Mouse (Mus musculus): ENCODE results near the gene Pprc1. TPM values are rescaled to one million over a fixed set of nuclear protein-coding genes. Genes with fewer than 3 reads are reported as not detected.

Gene Pprc1
- total RNA-seq, 2 experiments from 2014 or later, result 14.9 to 15.1 TPM

DNA sequence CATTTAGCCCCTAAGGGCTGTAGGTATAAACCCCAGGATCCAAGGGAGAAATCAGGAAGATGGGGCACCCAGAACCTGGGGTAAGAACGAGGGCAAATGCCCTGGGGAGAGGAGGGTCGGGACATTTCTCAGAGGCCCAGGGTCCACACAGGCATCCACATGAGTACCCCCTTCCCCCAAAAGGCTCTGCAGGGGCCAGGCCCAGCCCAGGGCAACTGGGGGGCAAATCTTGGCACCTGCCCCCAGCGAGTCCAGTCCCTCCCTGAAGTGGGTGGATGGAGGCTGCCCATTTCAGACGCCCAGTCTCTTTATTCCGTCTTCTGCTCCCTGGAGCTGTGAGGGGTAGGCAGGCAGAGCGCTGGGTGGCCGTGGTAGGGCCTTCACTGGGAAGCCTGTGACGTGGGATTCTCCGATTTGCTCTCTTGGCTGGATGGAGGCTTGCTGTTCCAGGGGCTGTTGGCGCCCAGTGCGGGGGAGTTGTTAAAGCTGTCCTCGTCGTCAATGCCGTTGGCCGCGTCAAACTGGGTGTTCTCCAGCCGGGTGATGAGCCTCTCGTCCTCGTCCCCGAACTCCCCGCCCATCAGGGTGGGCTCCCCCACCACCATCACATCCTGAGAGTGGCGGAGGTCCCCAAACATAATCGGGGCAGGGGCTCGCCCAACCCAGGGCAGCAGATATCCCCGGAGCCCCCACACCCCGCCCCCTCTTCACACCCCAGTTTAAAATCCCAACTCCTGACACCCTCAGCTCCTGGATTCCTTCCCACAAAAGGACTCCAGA lies 11.8 kb upstream of the Pprc1 start:
- no peak for DNase-seq (ENCODE audit: low spot score)

DNA sequence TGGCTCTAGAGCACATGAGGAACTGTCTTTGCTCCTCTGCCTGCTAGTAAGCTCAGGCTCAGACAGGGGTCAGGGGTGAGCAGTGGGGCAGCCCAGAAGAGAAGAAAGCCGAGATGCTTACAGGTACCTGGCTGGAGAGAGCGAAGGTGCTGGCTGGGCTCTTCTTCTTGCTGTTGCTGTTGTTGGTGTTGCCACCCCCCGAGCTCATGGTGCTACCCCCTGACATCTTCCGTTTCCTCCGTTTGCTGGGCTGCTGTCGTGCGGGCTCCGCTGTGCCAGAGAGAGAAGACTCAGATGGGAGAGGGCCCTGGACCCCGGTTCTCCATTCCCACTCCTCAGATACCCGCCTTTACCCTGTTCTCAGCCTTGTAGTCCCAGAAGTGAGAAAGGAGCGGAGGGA lies 10.8 kb upstream of the Pprc1 start:
- no peak for DNase-seq (ENCODE audit: low spot score)

DNA sequence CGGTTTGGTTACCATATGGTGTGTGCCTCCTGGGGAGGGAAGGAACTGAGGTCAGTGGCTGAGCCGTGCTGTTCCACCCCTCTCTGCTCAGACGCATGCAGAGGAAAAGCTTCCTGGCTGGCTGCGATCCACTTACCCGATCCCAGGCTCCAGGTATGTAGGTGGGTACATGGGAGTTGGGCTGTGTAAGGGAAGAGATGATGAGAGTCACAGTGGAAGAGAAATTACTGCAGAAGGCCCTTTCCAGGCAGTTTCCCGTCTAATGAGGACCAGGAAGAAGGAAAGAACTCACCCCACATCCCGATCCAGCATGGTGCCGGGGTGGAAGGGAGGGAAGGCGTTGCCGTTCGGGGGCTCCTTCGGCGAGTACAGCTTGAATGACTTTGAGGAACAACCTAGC lies 8.7 kb upstream of the Pprc1 start:
- DNase-seq (ENCODE audit: low spot score), result no peak

DNA sequence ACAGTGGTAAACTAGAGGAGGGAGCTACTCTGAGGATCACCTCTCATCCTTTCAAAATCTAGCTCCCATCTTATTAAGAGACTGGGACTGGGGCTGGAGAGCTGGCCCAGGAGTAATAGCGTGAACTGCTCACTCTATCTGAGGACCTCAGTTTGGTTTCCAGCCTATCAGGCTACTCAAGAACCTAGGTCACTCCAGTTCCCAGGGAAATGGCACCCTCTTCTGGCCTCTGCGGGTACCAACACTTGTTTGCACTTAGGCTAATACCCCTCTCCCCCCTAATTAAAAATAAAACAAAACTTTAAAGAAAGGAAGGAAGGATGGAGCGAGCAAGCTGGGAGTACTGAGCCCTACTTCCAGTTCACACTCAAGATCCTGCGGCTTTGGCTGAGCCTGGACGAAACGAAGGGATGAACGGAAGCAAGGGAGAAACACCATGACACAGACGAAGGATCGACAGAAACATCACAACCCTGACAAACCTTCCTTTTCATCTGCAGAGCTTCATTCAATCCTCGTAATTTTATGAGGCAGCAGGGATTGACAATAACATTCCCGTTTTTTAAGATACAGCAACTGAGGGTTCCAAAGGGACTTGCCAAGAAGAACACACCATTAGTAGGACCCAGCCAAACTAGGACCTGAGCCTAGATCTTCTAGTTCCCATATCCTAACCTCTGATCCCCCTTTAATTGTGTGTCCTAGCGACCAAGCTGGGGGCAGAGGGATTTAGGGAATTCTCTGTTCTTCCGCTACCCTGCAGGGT lies 8.0 kb upstream of the Pprc1 start:
- DNase-seq (ENCODE audit: low spot score), result no peak

DNA sequence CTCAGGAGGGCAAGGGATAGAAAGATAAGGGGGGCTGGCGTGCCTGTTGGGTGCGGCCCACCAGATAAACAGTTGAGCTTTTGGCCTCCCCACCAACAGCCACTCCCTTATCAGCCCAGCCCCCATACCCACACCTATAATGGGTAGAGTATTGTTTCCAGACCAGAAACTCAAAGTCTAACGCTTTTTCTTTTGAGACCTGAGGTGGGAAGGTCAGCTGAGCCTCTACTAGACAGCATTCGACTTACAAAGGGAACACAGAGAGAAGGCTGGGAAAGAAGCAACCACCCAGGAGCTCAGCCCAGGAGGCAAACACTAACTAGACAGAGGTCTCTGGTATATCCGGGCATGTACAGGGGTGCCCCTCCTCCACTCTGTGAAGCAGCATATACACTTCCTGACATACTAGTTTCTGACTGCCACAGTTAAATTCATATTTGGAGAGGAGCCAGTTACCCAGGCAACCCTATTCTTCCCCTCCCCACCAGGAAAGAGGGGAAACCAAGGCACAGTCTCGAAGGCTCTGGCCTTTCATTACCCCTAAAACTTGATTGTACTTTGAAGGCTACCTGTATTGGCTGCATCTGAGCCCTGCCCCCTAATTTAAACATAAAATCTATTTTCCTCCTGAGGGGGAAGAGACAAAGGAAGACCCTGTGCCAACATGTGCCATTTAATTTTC lies 7.3 kb upstream of the Pprc1 start:
- DNase-seq (ENCODE audit: low spot score), result no peak

DNA sequence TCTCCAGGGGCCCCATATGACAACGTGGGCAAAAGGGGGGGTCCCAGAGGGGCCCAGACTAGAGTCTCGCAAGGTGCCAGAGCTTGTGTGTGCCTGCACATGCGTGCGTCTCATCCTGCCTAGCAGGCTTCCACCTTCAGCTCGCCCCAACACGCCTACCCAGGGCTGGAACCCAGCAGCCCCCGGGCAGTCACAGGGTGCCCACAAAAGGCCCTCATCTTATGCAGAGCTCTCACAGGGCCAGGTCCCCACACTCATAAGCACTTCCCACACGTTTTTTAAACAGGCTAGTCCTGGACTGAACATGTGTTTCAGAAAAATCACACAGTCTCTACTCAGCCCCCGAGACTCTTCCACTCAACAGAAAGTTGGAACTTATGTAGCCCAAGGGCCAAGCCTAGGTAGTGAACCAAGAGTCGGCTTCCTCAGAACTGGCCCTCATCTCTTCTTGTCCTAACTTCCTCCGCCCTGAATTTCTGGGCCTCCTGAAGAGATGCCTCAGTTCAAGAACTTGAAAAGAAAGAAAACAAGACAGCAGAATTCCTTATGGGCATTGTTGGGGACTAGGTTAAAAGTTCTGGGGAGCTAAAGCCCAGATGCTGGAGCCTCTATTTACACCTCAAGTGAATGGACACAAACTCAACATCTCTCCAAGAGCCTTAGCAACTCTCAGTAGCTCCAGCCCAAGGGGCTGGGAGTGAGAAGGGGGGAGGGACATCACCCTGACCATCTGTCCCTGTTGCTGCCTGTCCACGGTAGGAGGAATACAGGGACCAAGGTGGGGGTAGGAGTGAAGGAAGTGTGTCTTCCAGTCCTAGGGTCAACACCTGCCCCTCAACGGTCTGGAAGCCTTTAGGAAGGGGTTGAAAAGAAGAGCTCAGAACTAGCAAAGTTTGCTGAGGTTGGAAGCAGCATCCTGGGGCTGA lies 6.5 kb upstream of the Pprc1 start:
- no peak for DNase-seq (ENCODE audit: low spot score)

DNA sequence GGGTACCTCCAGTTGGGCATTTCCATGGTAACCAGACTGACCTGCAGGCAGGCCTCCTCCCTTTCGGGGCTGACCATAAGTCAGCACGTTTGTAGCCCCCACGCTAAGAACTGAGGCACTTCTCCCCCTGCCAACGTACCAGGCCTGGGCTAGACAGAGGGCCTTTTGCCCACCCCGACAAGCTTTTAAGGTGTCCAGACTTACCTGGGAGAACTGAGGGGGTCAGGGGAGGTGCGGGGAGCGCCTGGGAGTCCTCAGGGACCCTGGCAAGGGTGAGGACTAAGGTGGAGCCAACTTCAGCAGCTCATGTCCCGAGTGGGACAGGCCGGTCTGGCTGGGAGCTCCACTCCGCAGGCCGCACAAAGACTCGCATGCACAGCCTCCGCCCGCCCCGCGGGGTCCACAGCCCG lies 5.8 kb upstream of the Pprc1 start:
- DNase-seq (ENCODE audit: low spot score), result no peak

DNA sequence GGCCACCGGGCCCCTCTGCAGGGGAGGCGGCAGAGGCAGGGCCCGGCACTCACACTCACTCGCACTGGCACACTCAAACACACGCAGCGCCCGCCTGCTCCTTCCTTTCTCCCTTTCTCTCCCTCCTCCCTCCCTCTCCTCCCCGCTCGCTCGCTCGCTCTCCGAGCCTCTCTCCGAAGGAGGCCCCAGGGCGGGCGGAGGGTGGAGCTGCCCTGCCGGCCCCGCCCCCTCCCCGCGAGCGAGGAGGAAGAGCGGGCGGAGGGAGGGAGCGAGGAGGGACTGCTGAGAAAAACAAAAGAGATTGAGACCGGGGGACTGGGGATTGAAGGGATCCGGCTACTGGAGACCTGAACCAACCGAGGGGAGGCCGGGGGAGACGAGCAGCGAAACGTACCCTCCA lies 5.2 kb upstream of the Pprc1 start:
- DNase-seq (ENCODE audit: low spot score), result peak; percentile 77

DNA sequence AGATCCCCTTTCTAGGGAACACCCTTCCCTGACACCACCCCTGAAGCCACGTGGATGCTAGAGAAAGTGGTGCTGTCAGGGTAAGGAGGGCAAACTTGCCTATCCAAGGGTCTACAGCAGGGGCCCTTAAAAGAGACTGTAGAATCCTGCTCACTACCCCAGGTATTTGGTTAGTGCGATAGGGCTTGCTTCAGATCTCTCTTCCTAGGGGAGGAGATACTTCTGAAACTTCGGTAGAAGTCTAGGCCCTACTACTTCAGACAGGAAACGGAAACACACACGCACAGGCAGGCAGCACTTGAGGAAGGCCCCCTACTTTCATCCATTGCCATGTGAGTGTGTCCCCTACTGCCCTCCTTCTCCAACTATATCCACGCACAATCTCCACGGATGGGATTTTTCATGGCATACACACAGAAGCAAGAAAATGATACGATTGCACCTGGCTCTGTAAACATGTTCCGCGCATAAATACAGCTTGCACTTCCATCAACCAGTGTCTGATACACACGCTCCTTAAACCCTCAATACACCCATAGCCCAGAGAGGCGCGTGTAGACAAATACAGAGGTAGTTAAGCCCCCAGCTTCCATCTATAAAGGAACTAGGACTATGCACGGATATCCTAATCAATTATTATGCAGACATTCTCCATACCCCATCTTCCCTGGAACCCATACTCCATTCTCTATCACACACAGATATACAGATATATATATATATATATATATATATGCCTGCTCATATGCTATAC lies 4.4 kb upstream of the Pprc1 start:
- DNase-seq (ENCODE audit: low spot score), result no peak

DNA sequence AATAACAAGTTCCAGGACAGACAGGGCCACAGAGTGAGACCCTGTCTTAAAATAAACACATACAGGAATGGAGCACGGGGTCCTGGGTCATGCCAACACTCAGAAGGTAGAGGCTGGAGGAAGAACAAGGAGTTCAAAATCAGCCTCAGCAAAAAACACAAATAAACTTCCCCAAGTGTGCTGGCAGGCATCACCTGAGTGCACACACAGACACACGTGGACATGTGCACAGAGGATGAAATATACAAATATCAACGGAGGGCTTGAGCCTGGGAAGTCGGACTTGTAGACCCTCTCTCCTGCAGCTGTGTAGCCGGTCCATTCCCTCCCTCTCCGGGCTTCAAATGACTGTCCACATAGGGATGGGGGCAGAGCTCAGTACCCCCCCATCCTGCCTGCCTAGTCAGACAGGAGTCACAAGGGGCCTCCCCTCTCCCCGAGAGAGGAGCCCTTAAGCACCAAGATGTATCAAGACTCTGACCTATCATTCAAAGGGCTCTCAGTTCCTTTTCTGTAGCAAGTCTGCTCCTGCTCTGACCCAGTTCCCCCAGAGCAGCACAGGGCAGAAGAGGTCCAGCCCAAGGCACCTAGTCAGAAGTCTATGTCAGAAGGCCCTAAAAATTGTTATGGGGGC lies 3.3 kb upstream of the Pprc1 start:
- DNase-seq (ENCODE audit: low spot score), result no peak

DNA sequence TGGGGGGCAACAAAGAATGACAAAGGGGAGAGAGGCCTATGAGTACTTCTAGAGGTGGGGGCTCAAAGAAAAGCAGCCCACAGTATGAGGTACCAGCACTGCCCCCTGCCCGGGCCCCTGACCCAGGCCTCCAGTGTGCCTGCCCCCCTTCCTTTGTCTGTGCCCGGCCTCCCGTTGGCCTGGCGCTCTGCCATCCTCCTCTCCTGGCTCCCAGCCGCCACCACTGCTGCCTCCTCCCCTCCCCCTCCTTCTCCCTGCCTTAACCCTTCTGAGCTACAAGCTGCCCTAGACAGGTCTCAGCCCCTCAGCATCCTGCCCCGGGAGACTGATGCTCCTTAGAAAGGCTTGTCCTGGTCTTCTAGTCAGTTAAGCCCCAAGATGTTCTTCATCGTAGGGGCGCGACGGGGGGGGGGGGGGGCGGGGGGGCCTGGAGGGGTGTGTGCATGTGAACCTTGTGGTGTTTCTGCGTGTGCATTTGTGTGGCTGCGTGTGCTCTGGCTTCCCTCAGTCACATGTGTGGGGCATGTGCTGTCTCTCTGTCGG lies 2.7 kb upstream of the Pprc1 start:
- DNase-seq (ENCODE audit: low spot score), result peak; percentile 62

DNA sequence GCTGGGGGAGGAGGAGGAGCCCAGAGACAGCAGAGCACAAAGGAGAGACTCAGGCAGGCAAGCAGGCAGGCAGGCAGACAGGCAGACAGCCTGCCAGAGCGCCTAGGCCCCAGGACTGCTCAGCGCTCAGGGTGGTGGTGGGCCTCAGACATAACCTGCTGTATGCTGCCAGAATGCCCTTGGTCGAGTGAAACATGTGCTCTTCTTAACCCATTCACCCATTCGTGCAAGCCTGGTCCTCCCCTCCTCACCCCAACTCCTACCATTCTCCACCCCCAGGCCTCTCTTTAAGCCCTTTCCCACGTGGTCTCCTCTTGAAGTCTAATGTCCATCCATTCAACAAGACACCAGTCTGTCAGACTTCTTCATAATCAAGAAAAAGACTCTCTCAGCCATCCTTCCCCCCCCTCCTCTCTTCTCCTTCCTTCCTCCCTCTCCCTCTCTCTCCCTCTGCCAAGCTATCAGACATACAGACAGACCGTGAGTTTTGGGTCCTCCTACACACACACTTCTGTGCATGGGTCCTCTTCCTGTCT lies 2.1 kb upstream of the Pprc1 start:
- DNase-seq (ENCODE audit: low spot score), result no peak

DNA sequence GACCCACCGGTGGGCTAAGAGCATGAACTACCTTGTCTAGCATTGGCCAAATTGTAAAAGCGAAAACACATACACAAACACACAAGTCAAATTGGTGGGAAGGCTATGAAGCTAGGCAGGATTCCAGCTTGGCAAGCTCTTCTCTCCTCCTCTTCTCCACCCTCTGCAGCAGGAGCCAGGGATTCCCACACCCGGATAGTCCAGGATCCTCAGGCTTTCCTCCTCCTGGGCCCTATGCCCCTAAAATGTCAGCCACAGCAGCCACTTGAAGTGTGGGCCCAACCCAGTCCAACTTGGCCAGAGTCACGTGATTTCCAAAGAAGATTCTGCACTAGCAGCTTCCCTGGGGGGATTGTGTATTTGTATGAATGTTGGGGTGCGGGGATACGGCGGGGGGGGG lies 1.3 kb upstream of the Pprc1 start:
- DNase-seq (ENCODE audit: low spot score), result peak; percentile 45

DNA sequence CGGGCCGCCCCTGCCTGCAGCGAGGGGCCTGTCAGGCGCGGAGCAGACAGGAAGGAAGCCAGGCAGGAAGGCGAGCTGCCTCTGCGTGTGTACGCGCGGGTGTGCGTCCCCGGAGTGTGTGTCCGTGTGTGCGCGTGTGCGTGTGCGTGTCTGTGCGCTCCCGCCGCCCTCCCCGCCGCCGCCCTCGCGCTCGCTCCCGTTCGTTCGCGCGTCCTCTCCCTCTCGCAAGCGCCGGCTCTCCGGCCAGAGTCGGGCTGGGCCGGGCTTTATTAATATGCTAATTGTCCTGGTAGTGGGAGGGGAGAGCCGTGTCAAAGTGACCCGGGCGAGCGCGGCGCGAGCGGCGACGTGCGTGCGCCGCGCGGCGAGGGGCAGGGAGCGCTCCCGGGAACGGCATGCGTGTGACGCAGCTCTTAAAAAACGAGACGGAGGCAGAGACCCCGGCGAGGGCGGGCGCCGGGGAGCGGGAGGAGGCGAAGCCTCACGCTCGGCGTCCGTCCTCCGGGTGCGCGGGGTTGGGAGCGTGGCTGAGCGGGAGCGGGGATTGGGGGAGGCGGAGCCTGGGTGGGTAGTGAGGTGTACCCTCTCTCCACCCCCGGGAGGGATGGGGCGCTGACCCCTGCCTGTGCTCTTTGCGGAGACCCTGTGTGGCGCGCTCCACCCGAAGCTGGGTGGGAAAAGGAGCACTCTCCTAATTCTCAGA lies 458 bp downstream of the Pprc1 start, which contains the start of gene Ldb1:
TSS of gene Ldb1 (minus strand) at position 222 of the 703 bp plus-strand sequence.
- DNase-seq (ENCODE audit: low spot score), result peak; percentile 86

DNA sequence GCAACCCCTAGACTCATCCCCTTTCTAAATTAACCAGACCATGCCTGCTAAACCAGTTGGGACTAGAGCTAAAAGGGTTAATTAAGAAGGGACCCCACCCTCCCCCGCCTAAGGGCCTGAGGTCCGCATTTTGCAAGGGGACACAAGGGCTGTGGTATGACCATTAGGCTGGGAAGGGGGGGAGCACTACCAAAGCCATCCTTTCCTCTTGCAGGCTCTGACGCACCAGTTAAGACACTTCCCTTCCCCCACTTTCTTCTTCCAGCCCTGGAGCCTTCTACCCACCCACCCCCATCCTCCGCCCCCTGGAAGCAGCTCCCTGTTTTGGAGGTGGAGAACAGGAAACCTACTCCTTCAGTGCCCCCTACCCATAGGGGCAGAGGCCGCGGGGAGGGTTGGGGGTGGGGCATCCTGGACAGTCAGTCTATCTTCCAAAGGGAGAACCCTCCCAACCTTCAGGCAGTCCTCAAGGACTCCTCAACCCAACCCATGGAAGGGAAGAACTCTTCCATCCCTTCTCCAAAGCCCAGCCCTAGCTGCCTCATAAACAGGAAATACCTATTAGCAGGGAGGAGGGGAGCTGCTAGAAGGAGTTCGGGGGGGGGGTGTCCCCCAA lies 1.1 kb downstream of the Pprc1 start:
- peak; percentile 63 for DNase-seq (ENCODE audit: low spot score)

DNA sequence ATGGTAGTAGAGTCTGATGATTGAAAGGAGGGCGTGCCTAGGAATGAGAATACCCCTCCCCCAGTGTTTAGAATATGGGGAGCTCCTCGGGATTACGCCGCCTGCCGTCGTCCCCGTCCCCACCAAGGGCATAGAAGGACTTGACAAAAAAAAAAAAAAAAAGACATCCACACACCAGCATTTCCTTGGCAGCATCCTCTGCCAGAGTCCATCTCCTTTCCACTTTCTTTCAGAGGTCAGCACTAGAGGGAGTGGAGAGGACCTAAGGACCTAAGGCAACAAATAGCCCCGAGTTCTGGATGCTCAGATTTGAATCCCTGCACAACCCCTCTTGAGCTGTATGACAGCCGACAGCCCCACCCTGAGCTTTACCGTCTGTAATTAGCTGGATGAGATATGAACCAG lies 1.9 kb downstream of the Pprc1 start:
- no peak for DNase-seq (ENCODE audit: low spot score)

DNA sequence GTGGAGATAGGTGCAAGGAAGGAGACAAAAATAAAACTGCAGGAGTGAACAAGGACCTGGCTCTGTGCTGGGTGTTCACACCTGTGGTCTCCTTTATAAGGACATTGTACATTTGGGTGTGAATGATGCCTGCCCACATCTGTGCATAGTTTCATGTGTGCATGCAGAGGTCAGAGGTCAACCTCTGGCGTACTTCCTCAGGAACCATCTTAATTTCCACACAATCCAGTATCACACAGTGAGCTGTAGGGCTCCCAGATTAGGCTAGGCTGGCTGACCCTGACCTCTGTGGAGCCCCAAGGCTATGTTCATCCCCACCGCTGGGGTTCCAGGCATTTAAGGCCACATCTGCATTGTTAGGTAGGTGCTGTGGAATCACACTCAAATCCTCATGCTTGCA lies 2.7 kb downstream of the Pprc1 start:
- no peak for DNase-seq (ENCODE audit: low spot score)

DNA sequence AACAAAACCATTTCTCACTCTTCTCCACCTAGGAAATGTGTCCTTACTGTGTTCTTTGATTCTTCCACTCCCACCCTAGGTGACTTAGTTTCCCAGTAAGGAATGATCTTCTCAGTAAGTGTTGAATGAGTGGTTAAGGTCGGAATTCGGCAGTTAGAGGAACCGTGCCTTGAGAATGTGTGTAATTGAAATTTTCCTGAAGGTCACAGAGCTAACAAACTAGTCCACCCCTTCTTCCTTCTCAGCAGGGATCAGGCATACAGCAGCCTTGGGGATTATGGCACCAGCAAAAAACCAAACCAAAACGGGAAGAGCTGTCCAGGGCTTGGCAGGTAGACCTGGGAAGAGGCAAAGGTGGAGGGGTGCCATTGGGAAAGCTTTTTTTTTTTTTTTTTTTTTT lies 4.4 kb downstream of the Pprc1 start:
- no peak for DNase-seq (ENCODE audit: low spot score)

Data from gastrocnemius, adult 18-20 months (tissue).